Mouse (Mus musculus) bone marrow, adult 2 months (tissue): Measurements from ENCODE around the gene Dalrd3.

Source experiments
- CTCF ChIP-seq: fragments of 200-500 bp; IDR thresholded peaks from 2 replicates; pipeline ENCODE4 v1.5.1; 2011; ENCODE audit warnings: low read length, control low read depth; ENCODE audit not compliant: control insufficient read depth, insufficient read depth
- POLR2A ChIP-seq: fragments of 200-500 bp; IDR thresholded peaks from 2 replicates; pipeline ENCODE4 v1.6.1; 2011; ENCODE audit warnings: low read depth, mild to moderate bottlenecking, control low read depth, low read length, borderline replicate concordance; ENCODE audit not compliant: control insufficient read depth

GRCm38 (mm10) chr9:108594354-108594753 lies 24.7 kb downstream of the Dalrd3 start:
- TF ChIP-seq CTCF (no peak), POLR2A (no peak)
